Mouse (Mus musculus): ENCODE data around the gene Bpnt1.

DNA sequence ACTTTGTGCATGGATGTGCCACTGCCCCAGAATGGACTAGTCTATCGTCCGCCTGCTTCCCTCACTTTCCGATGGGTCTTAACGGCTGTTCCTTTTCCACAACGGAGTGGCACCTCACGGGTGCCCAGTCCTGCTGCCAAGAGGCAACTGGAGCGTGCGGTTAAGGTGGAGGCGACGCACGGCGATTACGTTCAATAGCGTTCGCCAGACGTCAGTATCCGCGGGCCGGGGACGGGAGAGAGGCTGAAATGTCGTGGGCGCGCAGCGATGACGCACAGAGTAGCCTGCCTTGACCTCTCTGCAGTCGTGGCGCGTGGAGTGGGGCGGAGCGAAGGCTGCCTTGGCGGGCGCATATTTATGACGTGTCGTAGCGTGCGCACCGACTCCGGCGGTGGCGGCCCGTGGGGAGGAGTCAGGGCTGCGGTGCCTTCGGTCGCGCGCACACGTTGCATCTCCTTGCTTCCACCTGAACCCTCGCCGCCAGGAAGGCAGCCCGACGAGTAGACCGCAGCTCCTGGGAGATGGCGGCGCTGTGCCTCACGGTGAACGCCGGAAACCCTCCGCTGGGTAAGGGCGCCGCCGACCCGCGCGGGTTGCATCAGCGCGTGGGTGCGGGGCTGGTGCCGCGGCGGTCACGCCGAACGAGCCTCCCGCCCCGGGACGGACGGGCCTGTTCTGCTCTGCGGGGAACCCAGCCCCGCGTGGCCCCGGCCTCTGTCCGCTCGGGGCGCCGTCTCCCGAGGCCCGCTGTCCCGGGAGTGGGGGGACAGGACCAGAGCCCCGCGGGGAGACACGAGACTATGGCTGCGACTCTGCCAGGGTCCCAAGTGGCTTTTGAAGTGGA is 30.9 kb downstream of the Bpnt1 start, which contains the start of gene Eprs:
- no peak for TF ChIP-seq CTCF (IDR thresholded peaks at IDR 0.05; ENCODE audit: low read depth)
- TF ChIP-seq EP300 (optimal IDR thresholded peaks at IDR 0.05), result no peak
